Mouse (Mus musculus): ENCODE data around the gene Ap3d1. TPM values are rescaled to one million over a fixed set of nuclear protein-coding genes. Genes with fewer than 3 reads are reported as not detected.

The Ap3d1 gene
- total RNA-seq, 2 experiments from 2014 or later: 145 to 153 TPM

- Histone ChIP-seq H3K4me3 (no peak overlapping the region), H3K27ac (no peak overlapping the region)
- DNase-seq (ENCODE audit: low spot score in 2 of 2): no peak
- TF ChIP-seq CTCF (conservative IDR thresholded peaks at IDR 0.05): no peak
Measured at GRCm38 (mm10) chr10:80697812-80698211, 44.3 kb downstream of the Ap3d1 start.

GRCm38 (mm10) chr10:80697393-80697787 is 44.7 kb downstream of the Ap3d1 start:
- no peak for TF ChIP-seq CTCF (conservative IDR thresholded peaks at IDR 0.05)
- Histone ChIP-seq H3K4me3 (no peak overlapping the region), H3K27ac (no peak overlapping the region)
- DNase-seq (ENCODE audit: low spot score in 2 of 2): no peak

DNA sequence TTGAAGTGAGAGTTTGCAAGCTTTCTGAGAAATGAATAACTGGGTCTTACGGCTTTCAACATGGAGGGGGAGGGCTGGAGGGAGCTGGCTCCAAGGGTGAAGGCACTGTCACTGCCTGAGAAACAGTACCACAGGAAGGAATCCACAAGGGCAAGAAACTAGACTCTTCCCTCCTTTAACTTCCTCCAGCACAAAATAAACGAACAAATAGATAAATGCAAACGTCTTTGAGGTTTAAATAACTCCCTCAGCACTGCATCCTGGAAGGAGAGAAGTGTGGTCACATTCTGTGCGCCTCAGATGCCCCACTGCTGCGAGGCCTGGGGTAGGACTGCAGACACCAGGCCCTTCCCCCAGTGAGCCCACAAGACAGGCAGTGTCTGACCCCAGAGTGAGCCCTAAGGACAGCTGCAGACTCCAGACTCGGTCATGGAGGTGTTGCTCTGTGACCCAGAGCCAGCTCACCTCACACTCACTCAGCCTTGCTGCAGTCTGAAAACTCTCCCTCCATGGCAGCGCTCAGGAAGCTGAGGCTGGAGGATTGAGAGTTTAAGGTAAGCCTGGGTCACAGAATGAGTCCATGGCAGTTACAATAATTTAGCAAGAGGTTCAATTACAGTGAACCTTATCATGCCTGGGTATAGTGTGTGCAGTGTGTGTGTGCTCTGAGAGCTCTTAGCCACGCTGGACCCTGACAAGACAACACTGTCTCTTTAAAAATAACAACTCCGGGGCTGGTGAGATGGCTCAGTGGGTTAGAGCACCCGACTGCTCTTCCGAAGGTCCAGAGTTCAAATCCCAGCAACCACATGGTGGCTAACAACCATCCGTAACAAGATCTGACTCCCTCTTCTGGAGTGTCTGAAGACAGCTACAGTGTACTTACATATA is 45.3 kb downstream of the Ap3d1 start:
- Histone ChIP-seq H3K27ac (peak overlapping the region; percentile 41; the same call in 1 of the 2 replicates), H3K4me3 (no peak overlapping the region)
- DNase-seq (ENCODE audit: low spot score in 2 of 2): no peak
- no peak for TF ChIP-seq CTCF (conservative IDR thresholded peaks at IDR 0.05)

DNA sequence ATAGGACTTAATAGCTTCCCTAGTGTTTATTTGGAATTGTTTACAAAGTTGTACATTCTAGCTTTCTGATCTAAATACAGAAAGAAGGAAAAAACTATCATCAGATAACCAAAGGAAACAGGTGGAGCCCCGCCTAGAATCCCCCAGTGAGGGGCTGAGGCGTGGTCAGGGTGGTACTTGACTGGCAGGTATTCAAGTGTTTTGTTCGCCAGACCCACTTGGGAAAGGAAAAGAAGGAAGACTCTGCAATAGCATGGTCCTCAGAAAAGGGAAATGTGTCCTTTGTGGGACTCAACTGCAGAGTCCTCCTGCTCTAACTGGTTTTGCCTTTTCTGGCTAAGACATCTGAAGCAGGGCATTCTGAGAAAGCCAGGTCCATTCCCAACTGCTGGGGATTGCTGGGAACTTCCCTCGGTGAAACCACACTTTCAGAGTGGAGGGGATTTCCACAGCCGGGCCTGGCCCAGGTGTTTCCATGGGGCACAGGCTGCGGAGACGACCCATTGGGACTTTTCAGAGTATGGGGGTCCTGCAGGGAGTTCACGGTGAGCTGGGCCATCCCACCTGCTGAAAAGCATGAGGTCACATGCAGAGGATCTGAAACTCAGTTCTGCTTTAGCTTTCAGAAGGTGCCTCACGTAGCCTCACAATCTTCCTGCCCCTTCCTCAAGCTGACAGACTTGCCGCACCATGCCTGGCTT is 46.1 kb downstream of the Ap3d1 start:
- no peak for DNase-seq (ENCODE audit: low spot score in 2 of 2)
- TF ChIP-seq CTCF (conservative IDR thresholded peaks at IDR 0.05): no peak
- peak overlapping the region; percentile 54; the same call in 1 of the 2 replicates for H3K27ac ChIP-seq
- no peak overlapping the region for H3K4me3 ChIP-seq

DNA sequence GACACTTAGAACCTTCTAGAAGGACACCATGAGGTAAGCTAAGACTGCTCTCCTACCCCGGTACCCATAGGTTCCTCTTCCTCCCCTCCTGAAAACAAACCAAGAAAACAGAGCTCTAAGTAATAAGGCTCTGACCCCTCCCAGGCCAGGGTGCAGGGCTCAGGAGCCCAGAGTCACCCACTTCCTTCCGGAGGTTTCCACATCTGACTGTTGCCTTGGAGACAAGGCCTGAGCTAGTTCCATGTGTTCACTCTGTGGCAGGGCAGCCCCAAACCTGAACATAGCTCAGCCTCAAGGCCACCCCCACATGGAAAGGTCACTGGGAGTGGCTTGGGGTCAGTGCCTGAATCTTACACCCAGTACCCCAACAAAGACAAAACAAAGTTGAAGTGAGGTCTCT is 46.9 kb downstream of the Ap3d1 start:
- DNase-seq (ENCODE audit: low spot score in 2 of 2): no peak
- TF ChIP-seq CTCF (conservative IDR thresholded peaks at IDR 0.05): no peak
- Histone ChIP-seq H3K27ac (peak overlapping the region; percentile 54), H3K4me3 (no peak overlapping the region)

DNA sequence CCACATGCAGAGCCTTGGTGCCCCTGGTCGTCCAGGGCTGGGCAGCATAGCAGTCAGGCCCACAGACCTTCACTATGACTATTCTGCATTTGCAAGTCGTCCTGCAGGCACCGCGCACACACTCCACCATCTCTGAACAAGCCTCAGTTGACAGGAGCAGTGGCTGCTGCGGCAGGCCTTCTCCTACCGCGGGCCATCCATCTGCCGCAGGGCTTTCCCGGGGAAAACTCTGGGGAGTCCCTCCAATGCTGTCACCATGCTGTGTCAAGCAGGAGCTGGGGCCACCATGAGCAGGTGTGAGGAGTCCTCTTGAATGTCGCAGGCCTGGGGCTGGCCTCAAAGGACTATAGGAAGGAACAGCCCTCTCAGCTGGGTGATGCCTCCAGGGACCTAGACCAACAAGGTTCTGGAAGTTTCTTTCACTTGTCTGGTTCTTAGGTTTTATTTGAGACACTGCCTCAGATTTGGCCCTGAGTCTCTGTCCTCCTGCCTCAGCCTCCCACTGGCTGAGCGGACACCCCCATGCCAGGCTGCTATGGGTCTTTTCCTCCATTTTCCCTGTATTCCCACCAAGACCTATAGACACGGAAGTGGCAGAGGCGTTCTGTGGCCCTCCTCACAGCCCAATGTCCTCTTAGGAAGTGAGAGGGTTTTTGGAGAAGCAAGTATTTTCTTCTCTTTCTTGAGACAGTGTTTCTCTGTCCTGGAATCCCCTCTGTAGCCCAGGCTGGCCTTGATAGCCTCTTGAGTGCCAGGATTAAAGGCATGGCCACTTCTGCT is 47.7 kb downstream of the Ap3d1 start:
- no peak for DNase-seq (ENCODE audit: low spot score in 2 of 2)
- no peak overlapping the region for H3K4me3 ChIP-seq
- peak overlapping the region; percentile 54 for H3K27ac ChIP-seq
- no peak for TF ChIP-seq CTCF (conservative IDR thresholded peaks at IDR 0.05)

DNA sequence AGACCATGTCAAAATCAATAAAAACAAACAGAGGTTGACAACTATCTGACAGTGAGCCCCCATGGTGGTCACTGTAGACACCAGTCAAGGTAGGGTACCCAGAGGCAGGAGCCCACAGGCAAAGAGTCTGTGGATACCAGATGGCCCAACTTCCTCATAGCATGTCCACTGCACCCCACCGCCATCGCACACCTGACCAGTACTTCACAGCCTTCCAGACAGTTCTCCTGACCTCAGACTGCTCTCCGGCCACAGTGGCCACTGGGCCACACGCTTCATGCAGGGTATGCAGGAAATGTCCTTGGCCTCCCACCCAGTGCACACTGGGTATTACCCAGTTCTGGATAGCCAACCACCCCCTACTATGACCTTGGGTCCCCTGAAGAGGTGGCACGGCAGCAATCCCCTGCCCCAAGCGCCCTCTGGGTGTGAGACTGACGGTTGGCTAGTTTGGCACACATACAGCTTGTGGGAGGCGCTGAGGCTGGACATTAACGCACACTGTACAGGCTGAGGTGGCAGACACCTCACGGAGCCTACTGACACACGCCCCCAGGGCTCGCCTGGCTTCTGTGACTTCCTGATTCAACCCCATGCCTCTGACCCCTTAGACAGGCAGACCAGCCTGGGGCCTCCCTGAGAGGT is 48.5 kb downstream of the Ap3d1 start:
- no peak for TF ChIP-seq CTCF (conservative IDR thresholded peaks at IDR 0.05)
- no peak for DNase-seq (ENCODE audit: low spot score in 2 of 2)
- Histone ChIP-seq H3K27ac (no peak overlapping the region), H3K4me3 (no peak overlapping the region)

GRCm38 (mm10) chr10:80692249-80693165 is 49.6 kb downstream of the Ap3d1 start:
- no peak for TF ChIP-seq CTCF (conservative IDR thresholded peaks at IDR 0.05)
- no peak overlapping the region for H3K27ac ChIP-seq
- no peak for DNase-seq (ENCODE audit: low spot score in 2 of 2)
- no peak overlapping the region for H3K4me3 ChIP-seq

DNA sequence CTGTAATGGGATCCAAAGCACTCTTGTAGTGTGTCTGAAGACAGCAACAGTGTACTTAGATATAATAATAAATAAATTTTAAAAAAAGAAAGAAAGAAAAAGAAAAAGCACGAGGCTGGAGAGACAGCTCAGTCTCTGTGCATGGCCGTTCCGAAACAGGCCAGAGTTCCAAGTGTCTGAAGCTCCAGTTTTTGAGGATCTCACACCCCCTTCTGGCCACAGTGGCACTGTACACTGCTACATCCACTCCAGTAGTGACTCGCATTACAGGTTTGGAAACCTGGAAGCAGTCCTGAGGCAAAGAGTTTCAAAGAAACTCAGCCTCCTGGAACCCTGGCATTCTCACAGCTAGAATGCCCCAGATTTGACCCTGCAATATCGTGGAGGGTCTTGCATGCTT is 54.2 kb downstream of the Ap3d1 start:
- TF ChIP-seq CTCF (conservative IDR thresholded peaks at IDR 0.05): peak; percentile 86
- Histone ChIP-seq H3K27ac (no peak overlapping the region), H3K4me3 (no peak overlapping the region)
- DNase-seq (ENCODE audit: low spot score in 2 of 2): peak in 1 of 2 experiments; percentile 56

DNA sequence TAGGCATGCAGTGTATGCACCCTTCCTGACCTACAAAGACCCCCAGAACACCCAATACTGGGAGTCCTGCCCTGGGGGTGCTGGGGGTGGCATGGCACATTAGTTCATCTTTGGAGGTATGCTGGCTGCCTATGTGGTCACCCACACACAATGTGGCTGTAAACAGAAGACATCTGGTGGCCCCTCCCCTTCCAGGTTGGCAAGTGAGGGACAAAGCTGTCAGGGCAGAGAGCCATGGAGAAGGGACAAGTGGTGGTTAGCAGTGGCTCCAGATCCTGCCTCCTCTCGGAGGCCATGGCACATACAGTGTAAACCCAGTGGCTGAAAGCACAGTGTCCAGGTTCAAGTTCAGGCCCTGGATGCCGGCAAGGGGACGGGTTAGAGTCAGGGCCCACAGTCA is 55.4 kb downstream of the Ap3d1 start:
- Histone ChIP-seq H3K27ac (no peak overlapping the region), H3K4me3 (no peak overlapping the region)
- no peak for TF ChIP-seq CTCF (conservative IDR thresholded peaks at IDR 0.05)
- no peak for DNase-seq (ENCODE audit: low spot score in 2 of 2)

- Histone ChIP-seq H3K27ac (no peak overlapping the region), H3K4me3 (no peak overlapping the region)
- no peak for TF ChIP-seq CTCF (conservative IDR thresholded peaks at IDR 0.05)
- no peak for DNase-seq (ENCODE audit: low spot score in 2 of 2)
Measured at GRCm38 (mm10) chr10:80684984-80685383, 57.1 kb downstream of the Ap3d1 start.
